Mouse (Mus musculus) C2C12 (cell line): ENCODE measurements around the gene Mtnr1a.

Experiments
- CTCF ChIP-seq: IDR thresholded peaks from one replicate; pipeline ENCODE4 v1.5.1; 2011; ENCODE audit not compliant: control insufficient read depth, insufficient read depth, insufficient read length
- USF1 ChIP-seq: IDR thresholded peaks from one replicate; pipeline ENCODE4 v1.6.1; 2011; ENCODE audit warnings: low read depth, mild to moderate bottlenecking, control low read depth, moderate library complexity

DNA sequence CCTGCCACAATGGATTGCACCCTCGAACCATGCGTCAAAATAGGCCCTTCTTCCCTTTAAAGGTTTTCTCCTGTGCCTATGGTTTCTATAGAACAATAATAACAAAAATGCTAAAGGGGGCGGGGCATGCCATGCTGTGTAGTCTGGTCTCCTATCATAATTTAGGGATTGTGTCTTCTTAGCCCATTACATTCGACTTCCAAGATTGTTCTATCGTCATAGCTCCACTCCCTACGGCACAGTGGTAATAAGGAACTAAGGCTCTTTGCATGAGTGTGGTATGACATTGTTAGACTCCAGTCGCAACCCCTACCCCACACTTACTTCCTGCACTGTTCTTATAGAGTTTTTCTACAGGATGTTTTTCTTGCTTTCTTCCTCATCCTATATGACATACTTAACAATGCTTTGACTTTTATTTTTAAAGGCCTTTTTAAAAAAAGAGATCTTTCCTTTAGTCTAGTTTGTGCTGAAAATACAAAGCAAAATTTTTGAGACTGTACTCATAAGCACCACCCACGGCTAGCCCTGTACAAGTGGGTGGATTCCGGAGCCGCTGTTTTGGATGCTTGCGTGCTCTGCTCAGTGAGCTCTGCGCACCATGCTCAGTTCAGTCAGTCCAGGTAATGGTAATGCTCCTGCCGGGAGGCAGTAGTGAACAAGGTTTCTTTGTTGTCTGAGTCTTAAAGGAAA is 40.6 kb downstream of the Mtnr1a start:
- TF ChIP-seq CTCF (no peak), USF1 (no peak)
